Mouse (Mus musculus) thymus, adult 2 months (tissue): ENCODE results near the gene Tex19.2.

ENCODE experiments used
- CTCF ChIP-seq: fragments of 200-500 bp; IDR thresholded peaks from 2 replicates; pipeline ENCODE4 v1.5.1; 2012; ENCODE audit warnings: mild to moderate bottlenecking, control low read depth, low read length, moderate library complexity, borderline replicate concordance; ENCODE audit not compliant: control insufficient read depth, poor library complexity, insufficient read depth; ENCODE audit errors: extremely low read depth
- POLR2A ChIP-seq: fragments of 200-500 bp; IDR thresholded peaks from 2 replicates; pipeline ENCODE4 v1.6.1; 2012; ENCODE audit warnings: mild to moderate bottlenecking, low read length, control low read depth, moderate library complexity; ENCODE audit not compliant: control insufficient read depth, poor library complexity, insufficient read depth; ENCODE audit errors: extremely low read depth

GRCm38 (mm10) chr11:121122024-121122670 is 3.7 kb upstream of the Tex19.2 start:
- TF ChIP-seq CTCF: no peak
- no peak for TF ChIP-seq POLR2A
